Mouse (Mus musculus) CH12.LX (cell line): Measurements from ENCODE around the gene Il4i1.
A peak's percentile ranks its signal among the peaks of the same experiment; 100 is the strongest.

Experiments used
- CTCF ChIP-seq, 2 experiments: IDR thresholded peaks in 1 of 2; conservative IDR thresholded peaks in 1 of 2; 2 replicates each; pipeline ENCODE4 v1.5.1; 2011 to 2012; ENCODE audit warnings: low read depth in 2 of 2, low read length in 2 of 2, improper control_type of control experiment in 1 of 2, inconsistent platforms in 1 of 2, mild to moderate bottlenecking in 1 of 2, moderate library complexity in 1 of 2
- ELF1 ChIP-seq: IDR thresholded peaks from 2 replicates; pipeline ENCODE4 v1.6.1; 2014; ENCODE audit warnings: low read depth, mild to moderate bottlenecking, inconsistent platforms, low read length, improper control_type of control experiment
- POLR2A ChIP-seq: IDR thresholded peaks from 2 replicates; pipeline ENCODE4 v1.6.1; 2011; ENCODE audit warnings: low read depth, mild to moderate bottlenecking, improper control_type of control experiment, low read length
- POLR2AphosphoS2 ChIP-seq: IDR thresholded peaks from 2 replicates; pipeline ENCODE4 v1.6.1; 2011; ENCODE audit warnings: low read depth, low read length, improper control_type of control experiment
- USF1 ChIP-seq: IDR thresholded peaks from 2 replicates; pipeline ENCODE4 v1.6.1; 2014; ENCODE audit warnings: low read depth, mild to moderate bottlenecking, inconsistent platforms, low read length, improper control_type of control experiment

DNA sequence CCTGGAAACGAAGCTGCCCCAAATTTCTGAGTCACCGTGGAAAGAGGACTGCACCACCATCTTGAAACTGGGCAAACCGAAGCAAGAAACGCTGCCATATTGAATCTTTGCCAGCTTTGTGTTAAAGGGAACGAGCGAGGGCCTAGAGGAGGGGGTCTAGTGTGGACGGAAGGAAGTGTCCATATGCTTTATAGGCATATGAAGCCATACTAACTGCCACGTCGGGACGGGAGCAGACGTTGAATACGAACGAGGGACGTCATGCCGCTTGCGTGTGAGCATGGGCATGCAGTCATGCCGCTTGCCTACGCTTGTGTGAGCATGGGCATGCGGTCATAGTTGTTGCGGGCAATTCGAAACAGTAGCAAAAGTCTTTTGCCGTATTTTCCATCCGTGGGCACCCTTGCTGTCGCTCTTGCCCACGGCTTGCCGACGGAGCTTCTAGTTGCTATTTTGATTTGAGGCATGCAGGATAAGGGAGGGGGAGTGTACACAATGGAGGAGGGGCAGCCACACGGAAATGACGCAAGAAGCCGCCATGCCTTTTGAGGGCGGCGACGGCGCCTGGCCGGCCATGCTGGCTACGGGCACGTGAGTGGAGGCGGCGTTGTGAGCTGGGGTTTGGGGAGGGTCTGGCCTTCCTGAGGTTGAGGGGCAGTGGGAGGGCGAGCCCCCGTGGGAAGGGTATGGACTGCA lies 33.4 kb downstream of the Il4i1 start:
- TF ChIP-seq CTCF (conservative IDR thresholded peaks at IDR 0.05 in 1 of 2, IDR thresholded peaks at IDR 0.05 in 1 of 2; ENCODE audit: low read depth in 2 of 2, low read length in 2 of 2) = no peak
- peak; percentile 33 for TF ChIP-seq USF1
- TF ChIP-seq ELF1 = no peak
- TF ChIP-seq POLR2A = peak; percentile 63
- TF ChIP-seq POLR2AphosphoS2 = no peak
